Mouse (Mus musculus) right cerebral cortex, postnatal 4 days (tissue): Measurements from ENCODE around the gene Praf2.
"Not testable (repeated sequence)": the region's sequence is repeated elsewhere in the genome, so short reads cannot be mapped to it uniquely, and the experiment has no call there.

Experiments used
- DNase-seq: peaks from one replicate; pipeline ENCODE4 v3.0.0-alpha.2; 2022

The Praf2 gene

GRCm38 (mm10) chrX:7728215-7728921, at the start of gene Praf2:
TSS of gene Praf2 (plus strand) at chrX:7728439.
- DNase-seq, result peak; percentile 66

DNA sequence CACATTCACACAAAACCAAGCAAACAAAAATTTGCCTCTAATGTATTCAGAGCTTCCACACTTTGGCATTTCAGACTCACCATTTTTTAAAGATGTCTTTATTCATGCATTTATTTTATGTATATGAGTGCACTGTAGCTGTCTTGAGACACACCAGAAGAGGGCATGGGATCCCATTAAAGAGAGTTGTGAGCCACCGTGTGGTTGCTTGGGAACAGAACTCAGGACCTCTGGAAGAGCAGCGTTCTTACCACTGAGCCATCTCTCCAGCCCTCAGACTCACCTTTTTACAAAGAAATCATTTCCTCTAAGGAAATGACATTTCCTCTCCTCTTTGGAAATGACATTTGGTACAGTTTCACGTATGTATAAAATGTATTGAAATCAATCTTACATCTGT, 49.3 kb upstream of the Praf2 start:
- no peak for DNase-seq

GRCm38 (mm10) chrX:7679405-7680056, 48.7 kb upstream of the Praf2 start:
- peak; percentile 86 for DNase-seq

DNA sequence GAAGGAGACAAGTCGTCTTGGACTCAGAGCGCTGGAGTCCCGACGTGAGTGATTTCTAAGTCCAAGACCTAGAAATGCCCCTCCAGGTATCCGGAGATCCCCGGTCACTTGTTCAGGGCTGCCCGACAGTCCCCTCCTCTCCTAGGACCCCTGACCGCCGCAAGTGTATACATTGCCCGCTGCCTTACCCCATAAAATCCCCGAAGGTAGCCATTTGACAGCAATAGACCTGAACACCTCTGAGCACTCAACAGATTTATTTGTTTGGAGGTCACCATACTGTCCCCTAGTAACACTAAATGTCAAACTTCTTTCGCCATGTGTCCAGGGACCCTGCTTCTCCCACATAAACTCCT, 48.2 kb upstream of the Praf2 start:
- DNase-seq, result no peak

DNA sequence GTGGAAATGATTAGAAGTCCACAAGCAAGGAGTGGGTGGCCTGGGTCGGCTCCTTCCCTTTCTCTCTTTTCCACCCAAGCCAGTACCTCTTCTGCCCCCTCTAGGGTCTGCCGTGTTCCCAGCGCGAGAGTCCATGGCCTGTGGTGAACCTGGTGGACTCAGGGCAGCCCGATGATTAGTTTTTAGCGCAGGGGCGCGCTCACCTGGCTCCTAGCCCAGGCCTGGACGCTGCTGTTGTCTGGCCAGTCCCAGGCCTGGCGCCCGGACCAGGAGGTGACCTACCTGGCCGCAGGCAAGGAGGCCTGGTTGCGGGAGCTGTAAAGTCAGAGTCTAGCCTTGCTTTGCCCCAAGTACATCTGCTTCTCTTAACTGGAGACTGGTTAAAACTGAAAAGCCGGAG, 47.4 kb upstream of the Praf2 start, which contains the start of gene Magix:
Gene Magix, minus strand, starts transcription at position 388 of the 400 bp plus-strand sequence.
- no peak for DNase-seq

DNA sequence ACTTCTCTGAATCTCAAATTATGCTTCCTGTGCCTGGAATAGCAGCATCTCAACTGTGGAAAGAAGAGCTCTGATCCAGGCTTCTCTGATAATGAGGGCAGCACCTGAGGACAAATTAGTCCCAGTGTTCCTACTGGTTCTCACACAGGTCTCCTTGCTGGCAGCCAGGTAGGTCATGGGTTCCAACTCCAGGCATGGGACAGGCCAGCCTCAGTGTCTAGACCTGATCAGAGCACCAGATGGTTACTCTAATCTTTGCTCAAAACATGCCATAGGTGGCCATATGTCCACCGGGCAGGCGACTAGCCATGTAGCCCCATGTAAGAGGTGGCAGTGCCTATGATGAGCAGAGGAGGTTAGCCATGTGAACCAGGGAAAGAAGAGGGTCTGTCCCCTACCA, 39.9 kb upstream of the Praf2 start:
- DNase-seq, result no peak

- DNase-seq, result no peak
These were observed 37.8 kb upstream of the Praf2 start for GRCm38 (mm10) chrX:7690486-7690885.

DNA sequence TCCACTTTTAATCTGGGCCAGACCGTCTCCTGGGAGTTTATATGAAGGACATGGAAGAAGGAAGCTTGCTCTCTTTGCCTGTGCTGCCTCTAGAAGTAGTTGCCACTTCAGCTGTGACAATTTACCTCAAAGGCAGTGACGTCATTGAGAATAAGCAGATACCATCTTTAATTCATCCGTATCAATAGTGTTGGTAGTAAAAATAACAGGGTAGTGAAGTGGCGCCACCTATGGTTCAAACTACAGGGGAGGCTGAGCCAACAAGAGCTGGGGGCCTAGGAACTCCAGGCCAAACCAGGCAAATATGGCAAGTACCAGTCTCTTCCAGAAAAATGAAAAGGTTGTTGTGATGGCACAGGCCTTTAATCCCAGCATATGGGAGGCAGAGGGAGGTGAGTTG, 35.4 kb upstream of the Praf2 start:
- no peak for DNase-seq

DNA sequence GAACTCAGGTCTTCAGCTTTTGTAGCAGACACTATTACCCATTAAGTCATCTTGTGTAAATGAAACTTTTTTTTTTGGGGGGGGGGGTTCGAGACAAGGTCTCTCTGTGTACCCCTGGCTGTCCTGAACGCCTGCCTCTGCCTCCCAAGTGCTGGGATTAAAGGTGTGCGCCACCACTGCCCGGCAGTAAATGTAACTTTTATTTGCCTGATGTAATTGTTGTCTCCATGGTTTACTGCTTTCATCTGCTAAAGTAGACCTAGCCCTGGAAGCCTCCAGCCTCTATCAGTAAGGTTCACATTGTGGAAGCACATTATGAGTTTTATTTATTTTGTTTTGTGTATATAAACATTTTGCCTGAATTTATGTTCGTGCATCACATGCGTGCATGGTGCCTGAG, 31.7 kb upstream of the Praf2 start:
- no peak for DNase-seq

GRCm38 (mm10) chrX:7696954-7697381, 31.3 kb upstream of the Praf2 start, which contains the start of gene Gpkow:
TSS of gene Gpkow (plus strand) at chrX:7697131.
- peak; percentile 68 for DNase-seq

DNA sequence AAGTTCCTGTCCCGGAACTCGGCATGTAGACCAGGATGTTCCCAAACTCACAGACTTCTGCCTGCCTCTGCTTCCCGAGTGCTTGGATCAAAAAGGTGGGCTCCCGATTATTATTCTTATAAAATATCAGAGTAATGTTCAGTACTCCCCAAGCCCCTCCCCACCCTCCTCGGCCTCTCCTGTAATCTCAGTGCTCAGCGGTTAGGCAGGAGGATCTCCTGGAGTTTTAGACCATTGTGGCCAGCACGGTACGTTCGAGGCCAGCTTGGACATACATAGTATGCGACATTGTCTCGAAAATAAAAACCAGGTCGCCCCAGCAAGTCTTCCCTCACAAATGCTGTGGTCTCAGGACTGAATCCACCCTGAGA, 14.5 kb upstream of the Praf2 start:
- not testable (repeated sequence) for DNase-seq

GRCm38 (mm10) chrX:7714135-7714899, 13.9 kb upstream of the Praf2 start, which contains the start of gene Wdr45:
TSS of gene Wdr45 (plus strand) at chrX:7714333.
- peak; percentile 81 for DNase-seq

- not testable (repeated sequence) for DNase-seq
These were observed 12.2 kb upstream of the Praf2 start for GRCm38 (mm10) chrX:7716058-7716457.

GRCm38 (mm10) chrX:7721514-7722281, 6.5 kb upstream of the Praf2 start, which contains the start of gene Gm45208:
TSS of gene Gm45208 (plus strand) at chrX:7722245.
- peak; percentile 53 for DNase-seq

DNA sequence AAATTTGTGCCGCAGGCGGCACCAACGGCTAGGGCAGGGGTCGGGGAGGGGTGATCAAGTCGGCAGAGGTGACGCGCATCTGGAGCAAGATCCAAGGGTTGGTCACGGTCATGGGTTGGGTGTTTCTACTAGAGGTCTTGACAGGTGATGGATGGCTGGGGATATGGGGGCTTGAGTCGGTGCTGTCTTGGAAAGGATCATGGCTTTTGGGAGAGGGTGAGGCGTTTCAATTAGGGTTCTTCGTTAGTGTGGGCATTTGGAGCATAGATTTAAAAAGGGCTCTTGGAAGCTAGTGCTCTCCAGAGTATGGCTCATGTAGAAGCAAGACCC, 6.0 kb upstream of the Praf2 start:
- no peak for DNase-seq

DNA sequence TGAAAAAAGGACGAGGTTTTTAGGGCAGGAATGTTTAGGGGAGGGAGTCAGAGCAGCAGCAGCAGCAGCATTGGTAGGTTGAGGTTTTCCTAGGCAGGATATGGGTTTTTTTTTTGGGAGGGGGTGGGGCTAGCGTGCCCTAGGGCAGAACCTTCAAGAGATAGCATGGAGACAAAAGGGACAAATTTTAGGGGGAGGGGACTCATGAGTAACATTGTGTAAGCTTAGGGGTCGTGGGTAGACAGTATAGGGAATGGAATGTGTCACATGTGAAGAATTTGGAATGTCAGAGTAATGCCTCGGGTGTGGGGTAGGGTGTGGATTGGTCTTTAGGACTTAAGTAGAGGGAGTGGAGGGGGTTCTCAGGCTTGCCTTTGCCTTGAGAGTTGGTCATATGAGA, 5.5 kb upstream of the Praf2 start:
- DNase-seq, result no peak

GRCm38 (mm10) chrX:7724135-7724534, 4.1 kb upstream of the Praf2 start:
- no peak for DNase-seq

DNA sequence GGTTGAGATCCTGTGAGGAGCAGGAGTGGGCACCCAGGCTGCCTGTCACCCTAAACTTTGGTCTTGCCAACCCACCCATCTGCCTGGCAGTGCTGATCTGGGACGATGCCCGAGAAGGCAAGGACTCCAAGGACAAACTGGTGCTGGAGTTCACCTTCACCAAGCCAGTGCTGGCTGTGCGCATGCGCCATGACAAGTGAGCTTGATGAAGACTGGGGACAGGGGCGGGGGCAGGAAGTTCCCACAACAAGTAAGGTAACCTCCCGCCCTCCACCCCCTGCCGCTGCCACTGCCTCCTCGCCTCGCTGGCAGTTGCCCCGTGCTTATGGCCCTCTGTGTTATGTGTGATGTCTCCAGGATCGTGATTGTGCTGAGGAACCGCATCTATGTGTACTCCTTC, 2.4 kb upstream of the Praf2 start:
- DNase-seq, result no peak

DNA sequence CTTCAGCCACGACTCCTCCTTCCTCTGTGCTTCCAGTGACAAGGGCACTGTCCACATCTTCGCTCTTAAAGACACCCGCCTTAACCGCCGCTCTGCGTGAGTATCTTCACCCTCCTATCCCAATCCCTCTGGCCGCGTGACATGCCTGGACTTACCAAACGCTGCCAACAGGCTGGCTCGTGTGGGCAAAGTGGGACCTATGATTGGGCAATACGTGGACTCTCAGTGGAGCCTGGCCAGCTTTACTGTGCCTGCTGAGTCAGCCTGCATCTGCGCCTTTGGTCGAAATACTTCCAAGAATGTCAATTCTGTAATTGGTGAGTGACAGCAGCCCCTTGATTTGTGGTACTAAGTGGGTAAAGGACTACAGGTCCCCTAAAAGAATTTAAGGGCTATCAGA, 1.1 kb upstream of the Praf2 start:
- no peak for DNase-seq

- DNase-seq, result no peak
These were observed 655 bp downstream of the Praf2 start for GRCm38 (mm10) chrX:7728922-7729265.

- peak; percentile 66 for DNase-seq
These were observed 5.4 kb downstream of the Praf2 start for GRCm38 (mm10) chrX:7733571-7734156.

DNA sequence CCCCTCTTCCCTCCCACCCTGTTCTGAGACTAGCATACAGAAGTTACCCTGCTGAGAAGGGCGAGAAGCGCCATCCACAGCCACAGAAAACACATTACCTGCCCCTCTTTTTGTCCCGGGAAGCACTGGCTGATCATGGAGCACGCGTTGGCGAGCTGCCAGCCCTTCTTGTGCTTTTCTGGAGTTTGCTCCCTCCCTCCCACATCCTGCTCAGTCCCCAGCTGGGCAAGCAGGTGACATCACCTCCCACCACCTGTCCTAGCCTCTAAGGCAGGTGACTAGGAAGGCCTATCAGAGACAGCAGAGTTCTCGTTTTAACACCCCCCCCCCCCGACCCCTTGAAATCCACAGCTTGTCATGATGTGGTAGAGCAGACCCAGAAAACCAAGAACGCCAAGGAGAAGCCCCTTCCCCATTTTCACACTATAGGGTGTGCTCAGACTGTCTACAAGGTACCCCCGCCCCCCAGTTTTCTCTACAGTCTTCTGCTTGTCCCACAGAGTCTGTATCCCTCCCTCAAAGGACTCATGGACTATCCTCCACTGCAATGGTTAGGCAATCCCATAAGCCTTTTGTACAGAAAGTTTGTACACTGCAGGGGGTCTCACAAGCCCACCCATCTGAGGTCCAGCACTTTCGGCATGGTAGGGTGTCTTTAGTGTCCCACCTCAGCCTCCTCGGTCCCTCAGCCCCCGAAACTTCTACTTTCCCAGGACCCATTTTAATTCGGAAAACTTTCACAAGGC, 11.3 kb downstream of the Praf2 start:
- no peak for DNase-seq
